10 mouse cellular contexts compared by ENCODE assay signal in the genomic region with DNA sequence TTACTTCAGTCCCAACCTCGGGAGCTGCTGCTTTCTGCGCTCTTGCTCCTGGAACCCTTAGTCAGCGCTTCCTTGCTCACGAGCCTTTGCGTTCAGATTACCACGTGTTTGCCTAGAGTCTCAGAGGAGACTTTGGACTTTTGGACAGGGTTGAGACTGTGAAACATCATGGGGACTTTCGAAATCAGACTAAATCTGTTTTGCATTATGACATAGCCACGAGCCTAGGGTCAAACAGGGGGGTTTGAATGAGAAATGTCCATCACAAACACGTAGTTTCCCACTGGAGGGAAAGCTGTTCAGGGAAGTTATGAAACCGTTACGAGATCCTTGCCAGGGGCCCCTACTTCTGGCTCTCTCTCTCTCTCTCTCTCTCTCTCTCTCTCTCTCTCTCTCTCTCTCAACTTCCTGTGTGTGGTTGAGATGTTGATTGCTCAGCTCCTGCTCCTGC. TPM values are rescaled to one million over a fixed set of nuclear protein-coding genes. Genes with fewer than 3 reads are reported as not detected.
A peak's percentile ranks its signal among the peaks of the same experiment; 100 is the strongest.
DNase-seq lines count a peak whose midpoint lies in the region; ATAC-seq and TF ChIP-seq lines count a peak whose summit lies in the region.
"Had no signal": no experiment of that assay in that cellular context is flagged by ENCODE, and none has a peak within 500 bp of the region (broad histone marks: within the 10 kb centered on the region; RNA-seq: fewer than 3 reads in every experiment).

No protein-coding gene starts in this region.

- no peak overlapping the region for H3K4me2 ChIP-seq in lung, embryonic 16.5 days (ENCODE audit: low read depth, low read length)
- H3K4me2 ChIP-seq in embryonic facial prominence, embryonic 15.5 days (replicated peaks): 0 out of 2 replicates have a peak overlapping the region, but pooled peaks have one; percentile 6
- H3K4me2 ChIP-seq in stomach, postnatal 0 days (replicated peaks; ENCODE audit: low read depth): no peak overlapping the region; the same call in 1 of the 2 replicates

- 36% methylated on average over 11 of the region's 11 CpGs for WGBS in lung, embryonic 16.5 days
- WGBS in embryonic facial prominence, embryonic 15.5 days: 40% methylated on average over 11 of the region's 11 CpGs
- 38% methylated on average over 11 of the region's 11 CpGs for WGBS in stomach, postnatal 0 days
- 67% methylated on average over 11 of the region's 11 CpGs for WGBS in midbrain, embryonic 10.5 days

- no peaks in the 10 kb centered on the region for H3K27me3 ChIP-seq in lung, embryonic 16.5 days (ENCODE audit: control insufficient read depth, insufficient read depth, low read depth, low read length)
- no peaks in the 10 kb centered on the region for H3K27me3 ChIP-seq in embryonic facial prominence, embryonic 15.5 days
- no peaks in the 10 kb centered on the region for H3K27me3 ChIP-seq in stomach, postnatal 0 days (ENCODE audit: control insufficient read depth, insufficient read depth, low read length)
- H3K27me3 ChIP-seq in midbrain, embryonic 10.5 days (ENCODE audit: low read depth, poor library complexity, severe bottlenecking): no peaks in the 10 kb centered on the region

- intact Hi-C loops in gastrocnemius, postnatal 36 days (cut with DNase I): no loop called here

- no peaks in the 10 kb centered on the region for H3K36me3 ChIP-seq in lung, embryonic 16.5 days (ENCODE audit: control insufficient read depth, insufficient read depth, low read length)
- no peaks in the 10 kb centered on the region for H3K36me3 ChIP-seq in embryonic facial prominence, embryonic 15.5 days
- H3K36me3 ChIP-seq in stomach, postnatal 0 days (ENCODE audit: control insufficient read depth, insufficient read depth, low read length): no peaks in the 10 kb centered on the region
- H3K36me3 ChIP-seq in midbrain, embryonic 10.5 days: no peaks in the 10 kb centered on the region
- H3K36me3 ChIP-seq: heart, embryonic 10.5 days had no signal

- no peaks in the 10 kb centered on the region for H3K4me1 ChIP-seq in lung, embryonic 16.5 days (replicated peaks; ENCODE audit: control insufficient read depth, insufficient read depth, low read length)
- H3K4me1 ChIP-seq in embryonic facial prominence, embryonic 15.5 days: no peaks in the 10 kb centered on the region
- no peaks in the 10 kb centered on the region for H3K4me1 ChIP-seq in stomach, postnatal 0 days (replicated peaks; ENCODE audit: control insufficient read depth, insufficient read depth)
- no peaks in the 10 kb centered on the region for H3K4me1 ChIP-seq in midbrain, embryonic 10.5 days

- DNase-seq in lung, postnatal 25 days (ENCODE audit: low spot score): no peak
- peak; percentile 26 for DNase-seq in liver
- DNase-seq in stomach, postnatal 0 days (ENCODE audit: low spot score): peak; percentile 52
- DNase-seq in adrenal gland, postnatal 36 days: no peak
- DNase-seq in midbrain, embryonic 10.5 days (ENCODE audit: low spot score): no peak
- no peak for DNase-seq in gastrocnemius, postnatal 36 days

- H3K27ac ChIP-seq in lung, embryonic 16.5 days (ENCODE audit: low read length): no peak overlapping the region
- H3K27ac ChIP-seq in embryonic facial prominence, embryonic 15.5 days (replicated peaks): no peak overlapping the region
- H3K27ac ChIP-seq in stomach, postnatal 0 days (replicated peaks): no peak overlapping the region
- H3K27ac ChIP-seq in midbrain, embryonic 10.5 days (replicated peaks): no peak overlapping the region
- H3K27ac ChIP-seq: heart, embryonic 10.5 days had no signal

- no peak for TF ChIP-seq EP300 in stomach, postnatal 0 days (optimal IDR thresholded peaks at IDR 0.05)

- no peak overlapping the region for H3K4me3 ChIP-seq in lung, embryonic 16.5 days (ENCODE audit: low read length)
- H3K4me3 ChIP-seq in embryonic facial prominence, embryonic 15.5 days (replicated peaks): no peak overlapping the region
- H3K4me3 ChIP-seq in stomach, postnatal 0 days (ENCODE audit: low read depth, low read length): no peak overlapping the region
- H3K4me3 ChIP-seq in midbrain, embryonic 10.5 days: no peak overlapping the region
- H3K4me3 ChIP-seq: heart, embryonic 10.5 days had no signal

- ATAC-seq in lung, embryonic 16.5 days (ENCODE audit: low read depth): peak; percentile 81
- ATAC-seq in embryonic facial prominence, embryonic 15.5 days (ENCODE audit: insufficient number of reproducible peaks, low FRiP score, low TSS enrichment, low read depth): no peak
- ATAC-seq in stomach, postnatal 0 days (ENCODE audit: low FRiP score, low TSS enrichment): peak; percentile 88

- H3K9me3 ChIP-seq in lung, embryonic 16.5 days (ENCODE audit: control insufficient read depth, low read length): no peaks in the 10 kb centered on the region
- no peaks in the 10 kb centered on the region for H3K9me3 ChIP-seq in embryonic facial prominence, embryonic 15.5 days (replicated peaks)
- no peaks in the 10 kb centered on the region for H3K9me3 ChIP-seq in stomach, postnatal 0 days (ENCODE audit: control insufficient read depth, low read length)
- H3K9me3 ChIP-seq in midbrain, embryonic 10.5 days (replicated peaks): no peaks in the 10 kb centered on the region
- H3K9me3 ChIP-seq: heart, embryonic 10.5 days had no signal

- TF ChIP-seq CTCF in stomach, postnatal 0 days (IDR thresholded peaks at IDR 0.05; ENCODE audit: low read depth): no peak

- no peak overlapping the region for H3K9ac ChIP-seq in lung, embryonic 16.5 days (ENCODE audit: low read length)
- H3K9ac ChIP-seq in embryonic facial prominence, embryonic 15.5 days: no peak overlapping the region
- no peak overlapping the region for H3K9ac ChIP-seq in stomach, postnatal 0 days (ENCODE audit: low read length)

RNA-seq across cellular contexts. Expression of gene Il17ra, which starts 8.4 kb away (rescaled TPM):
- polyA plus RNA-seq in lung, embryonic 16.5 days (2015; fragmentation: Nextera tagmentation; extraction: Ambion mirVana): 8.6 and 8.9 TPM in 2 replicates
- polyA plus RNA-seq in embryonic facial prominence, embryonic 15.5 days (2015; fragmentation: Nextera tagmentation; extraction: Ambion mirVana): 9.9 and 10.0 TPM in 2 replicates
- polyA plus RNA-seq in stomach, postnatal 0 days (2015; fragmentation: Nextera tagmentation; extraction: Ambion mirVana): 3.5 and 4.2 TPM in 2 replicates
- 10 to 100 TPM in 1 of 2 experiments, 1 to 10 TPM in 1; 9.7 to 13.1 TPM for total RNA-seq in adrenal gland, postnatal 36 days (2021)
- 4.8 and 5.1 TPM in 2 replicates for polyA plus RNA-seq in midbrain, embryonic 10.5 days (2016; fragmentation: Nextera tagmentation; extraction: Ambion mirVana)
- total RNA-seq in gastrocnemius, postnatal 36 days (2021): 1 to 10 TPM; 1.7 TPM

RNA-seq across cellular contexts. Expression of gene Tmem121b, which starts 39.0 kb away (rescaled TPM):
- polyA plus RNA-seq in lung, embryonic 16.5 days (2015; fragmentation: Nextera tagmentation; extraction: Ambion mirVana): 0.10 and 0.14 TPM in 2 replicates
- 0.24 and 0.28 TPM in 2 replicates for polyA plus RNA-seq in embryonic facial prominence, embryonic 15.5 days (2015; fragmentation: Nextera tagmentation; extraction: Ambion mirVana)
- polyA plus RNA-seq in stomach, postnatal 0 days (2015; fragmentation: Nextera tagmentation; extraction: Ambion mirVana): 0.02 TPM in 2 replicates
- under 1 TPM in 1 of 2 experiments, not detected in 1; 0.13 TPM for total RNA-seq in adrenal gland, postnatal 36 days (2021)
- polyA plus RNA-seq in midbrain, embryonic 10.5 days (2016; fragmentation: Nextera tagmentation; extraction: Ambion mirVana): 0.49 and 0.79 TPM in 2 replicates
- total RNA-seq in gastrocnemius, postnatal 36 days (2021): not detected
- total RNA-seq: megakaryocyte-erythroid progenitor cell, adult 5-6 weeks had no signal

Comparison
In these comparisons a context has a peak if more than half of its experiments do, and no peak if none do; other contexts are left out.
1. DNase-seq: peak in liver (single experiment) and stomach, postnatal 0 days (single experiment); none in lung, postnatal 25 days (single experiment), adrenal gland, postnatal 36 days (0 of 2), midbrain, embryonic 10.5 days (single experiment) and gastrocnemius, postnatal 36 days (0 of 2).